Comparison of ENCODE assay signal across 8 mouse cellular contexts in the genomic region with DNA sequence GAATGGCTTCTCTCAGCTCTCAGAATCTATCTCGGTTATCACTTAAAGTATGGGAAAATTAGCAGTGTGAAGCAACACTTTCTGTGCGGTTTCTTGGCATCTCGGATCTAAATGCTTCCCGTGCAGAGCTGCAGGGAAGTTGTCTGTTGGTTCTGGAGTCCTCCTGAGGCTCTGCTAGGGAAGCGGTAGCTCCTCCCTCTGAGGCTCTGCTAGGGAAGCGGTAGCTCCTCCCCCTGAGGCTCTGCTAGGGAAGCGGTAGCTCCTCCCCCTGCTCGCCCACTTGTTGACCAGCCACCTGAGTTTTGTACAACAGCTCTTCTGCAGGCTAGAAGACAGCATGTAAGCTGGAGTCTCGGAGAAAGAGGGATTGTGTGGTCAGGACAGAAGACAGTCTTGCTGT. TPM values are rescaled to one million over a fixed set of nuclear protein-coding genes. Genes with fewer than 3 reads are reported as not detected.
DNase-seq lines count a peak whose midpoint lies in the region; ATAC-seq lines count a peak whose summit lies in the region.
"Had no signal": no experiment of that assay in that cellular context is flagged by ENCODE, and none has a peak within 500 bp of the region (broad histone marks: within the 10 kb centered on the region; RNA-seq: fewer than 3 reads in every experiment).

No protein-coding gene starts in this region.

- no peaks in the 10 kb centered on the region for H3K9me3 ChIP-seq in liver, embryonic 11.5 days (ENCODE audit: control insufficient read depth, low read length)
- H3K9me3 ChIP-seq: embryonic facial prominence, embryonic 13.5 days had no signal

- peaks cover 11% of the 10 kb centered on the region for H3K4me1 ChIP-seq in liver, embryonic 11.5 days (replicated peaks; ENCODE audit: control insufficient read depth, insufficient read depth, low read length)

- H3K27ac ChIP-seq in liver, embryonic 11.5 days (ENCODE audit: low read depth, low read length): no peak overlapping the region
- H3K27ac ChIP-seq: embryonic facial prominence, embryonic 13.5 days had no signal

- no peaks in the 10 kb centered on the region for H3K27me3 ChIP-seq in liver, embryonic 11.5 days (replicated peaks; ENCODE audit: control insufficient read depth, insufficient read depth, low read length)
- H3K27me3 ChIP-seq: embryonic facial prominence, embryonic 13.5 days had no signal

- no peaks in the 10 kb centered on the region for H3K36me3 ChIP-seq in liver, embryonic 11.5 days (ENCODE audit: control insufficient read depth, insufficient read depth, low read length)

- ATAC-seq in common myeloid progenitor, adult 5-6 weeks (replicated peaks; ENCODE audit: low read depth, poor library complexity, severe bottlenecking): peak; percentile 100
- ATAC-seq in liver, embryonic 11.5 days (replicated peaks; ENCODE audit: low FRiP score): peak; percentile 88
- peak; percentile 82 for ATAC-seq in monocyte, adult 5-6 weeks (replicated peaks; ENCODE audit: insufficient number of reproducible peaks, low FRiP score, low TSS enrichment, poor library complexity, severe bottlenecking)

- no peak overlapping the region for H3K4me3 ChIP-seq in liver, embryonic 11.5 days (ENCODE audit: low read depth, low read length)
- H3K4me3 ChIP-seq: embryonic facial prominence, embryonic 13.5 days had no signal

- 13% methylated on average over 9 of the region's 9 CpGs for WGBS in liver, embryonic 11.5 days

- no peak overlapping the region for H3K9ac ChIP-seq in liver, embryonic 11.5 days (ENCODE audit: low read depth, low read length)
- H3K9ac ChIP-seq: embryonic facial prominence, embryonic 13.5 days had no signal

- peak; percentile 18 for DNase-seq in NIH3T3 (ENCODE audit: low read depth)
- peak; percentile 48 for DNase-seq in heart, postnatal 4 days
- peak; percentile 41 for DNase-seq in liver, embryonic 11.5 days (ENCODE audit: low spot score)
- DNase-seq in thymus, postnatal 10 days (ENCODE audit: low spot score in 2 of 2): no peak
- DNase-seq in cerebellum, adult 9-11 months: no peak

- H3K4me2 ChIP-seq in liver, embryonic 11.5 days: peak overlapping the region; percentile 39
- H3K4me2 ChIP-seq: embryonic facial prominence, embryonic 13.5 days had no signal

RNA-seq across cellular contexts. Expression of a gene that starts 20.9 kb away (rescaled TPM):
- 17.3 and 23.2 TPM in 2 replicates for total RNA-seq in common myeloid progenitor, adult 5-6 weeks (2017)
- 10 to 100 TPM; 28.8 TPM for total RNA-seq in heart, postnatal 4 days (2021)
- 21.3 and 25.2 TPM in 2 replicates for polyA plus RNA-seq in liver, embryonic 11.5 days (2014; fragmentation: Nextera tagmentation; extraction: Ambion mirVana)
- 54.6 to 60.5 TPM (median 60.5 TPM) in 3 replicates for total RNA-seq in monocyte, adult 5-6 weeks (2017)

Comparison
In these comparisons a context has a peak if more than half of its experiments do, and no peak if none do; other contexts are left out.
1. DNase-seq: peak in NIH3T3 (single experiment), heart, postnatal 4 days (single experiment) and liver, embryonic 11.5 days (single experiment); none in thymus, postnatal 10 days (0 of 2) and cerebellum, adult 9-11 months (single experiment).
2. Peak in every context shown above with its lines, with median percentiles within 50 percentile points of each other: ATAC-seq.